Mouse (Mus musculus) left cerebral cortex, adult 18-20 months (tissue): ENCODE measurements at regions not wholly inside any gene's neighbourhood (a gene's known extent, or its start where the extent isn't known, plus 50 kb on each side); places are given as distances from the start of the nearest gene placed in this dataset.
"Not testable (repeated sequence)": the region's sequence is repeated elsewhere in the genome, so short reads cannot be mapped to it uniquely, and the experiment has no call there.

Experiments
- DNase-seq, 2 experiments: peaks; one replicate each; pipeline ENCODE4 v3.0.0; 2021 to 2022; ENCODE audit warnings: low spot score in 2 of 2, mixed read lengths in 1 of 2

DNA sequence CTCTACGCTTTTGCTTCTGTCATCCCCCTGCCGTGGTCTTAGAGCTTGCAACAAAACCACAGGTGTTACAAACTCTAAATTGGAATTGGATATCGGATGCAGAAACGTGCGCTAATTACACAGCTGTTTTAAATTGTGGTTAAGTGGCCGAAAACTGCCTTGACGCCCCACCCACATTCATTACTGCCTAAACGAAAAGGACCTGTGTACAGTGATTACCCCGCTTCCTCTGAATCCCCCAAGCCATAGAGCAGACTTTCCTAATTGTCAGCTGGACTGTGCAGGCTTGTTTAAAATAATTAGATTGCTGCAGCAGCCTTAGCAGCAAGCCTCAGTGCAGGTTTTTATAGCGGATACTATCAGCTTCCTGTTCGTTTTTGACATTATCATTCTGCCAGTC, 94.7 kb downstream of the Cxxc4 start:
- peak in 1 of 2 experiments; percentile 1 for DNase-seq

DNA sequence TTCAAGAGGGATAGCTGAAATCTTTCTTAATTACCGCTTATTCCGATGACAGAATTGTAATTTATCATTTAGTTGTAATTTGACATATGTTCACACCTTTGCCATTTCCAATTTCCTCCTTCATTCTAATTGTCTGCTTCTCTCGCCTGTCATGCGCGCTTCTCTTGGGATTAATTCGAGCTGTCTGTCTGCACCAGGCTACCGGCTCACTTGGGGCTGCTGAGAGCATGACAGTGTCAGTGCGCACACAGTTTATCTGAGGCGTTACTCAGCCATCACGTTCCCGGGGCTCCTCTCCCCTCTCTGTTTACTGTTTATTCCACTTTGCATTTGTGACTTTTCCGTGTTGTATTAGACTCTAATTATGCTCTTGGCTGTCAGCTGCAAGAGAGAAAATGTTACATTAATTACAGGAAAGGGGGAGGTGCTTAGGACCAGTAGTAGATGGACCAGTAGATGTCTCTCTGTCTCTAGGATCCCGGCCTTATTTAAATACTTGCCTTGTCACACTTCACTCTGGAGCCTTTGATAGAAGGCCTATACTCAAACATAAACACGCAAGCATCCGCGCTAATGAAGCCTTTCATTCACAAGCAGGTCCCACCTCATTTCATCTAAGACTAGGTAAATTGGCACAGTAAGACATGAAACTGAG, 95.3 kb downstream of the Cxxc4 start:
- peak in 1 of 2 experiments; percentile 15 for DNase-seq

DNA sequence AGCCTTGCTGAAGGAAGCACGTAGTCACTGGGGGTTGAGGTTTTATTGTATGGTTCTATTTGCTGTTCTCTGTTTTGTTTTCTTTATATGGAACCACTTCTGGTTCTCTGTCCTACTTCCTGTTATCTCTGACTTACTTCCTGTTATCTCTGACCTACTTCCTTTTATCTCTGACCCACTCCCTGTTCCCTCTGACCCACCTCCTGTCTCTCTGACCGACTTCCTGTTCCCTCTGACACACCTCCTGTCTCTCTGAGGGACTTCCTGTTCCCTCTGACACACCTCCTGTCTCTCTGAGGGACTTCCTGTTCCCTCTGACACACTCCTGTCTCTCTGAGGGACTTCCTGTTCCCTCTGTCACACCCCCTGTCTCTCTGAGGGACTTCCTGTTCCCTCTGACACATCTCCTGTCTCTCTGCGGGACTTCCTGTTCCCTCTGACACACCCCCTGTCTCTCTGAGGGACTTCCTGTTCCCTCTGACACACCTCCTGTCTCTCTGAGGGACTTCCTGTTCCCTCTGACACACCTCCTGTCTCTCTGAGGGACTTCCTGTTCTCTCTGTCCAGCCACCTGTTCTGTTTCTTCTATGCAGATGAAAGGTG, 102.9 kb downstream of the Cxxc4 start:
- DNase-seq: not testable (repeated sequence)

DNA sequence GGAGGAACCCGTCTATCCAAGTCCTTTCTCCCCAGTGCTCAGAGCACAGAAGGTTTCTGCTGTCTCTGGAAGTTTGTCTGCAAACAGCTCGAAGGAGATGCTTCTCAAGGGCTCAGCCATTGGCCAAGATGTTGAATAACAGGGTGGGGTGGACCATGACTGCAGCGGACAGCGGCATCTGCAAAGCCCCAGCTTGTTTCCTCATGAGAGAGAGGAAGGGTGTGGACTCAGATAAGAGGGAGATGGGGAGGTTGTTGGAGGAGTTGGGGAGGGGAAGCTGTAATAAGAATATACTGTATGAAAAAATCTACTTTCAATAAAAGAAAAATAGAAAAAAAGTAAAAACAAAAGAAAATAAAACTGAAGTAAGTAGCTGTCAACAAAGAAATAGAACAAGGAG, 129.7 kb downstream of the Cxxc4 start:
- DNase-seq: no peak

DNA sequence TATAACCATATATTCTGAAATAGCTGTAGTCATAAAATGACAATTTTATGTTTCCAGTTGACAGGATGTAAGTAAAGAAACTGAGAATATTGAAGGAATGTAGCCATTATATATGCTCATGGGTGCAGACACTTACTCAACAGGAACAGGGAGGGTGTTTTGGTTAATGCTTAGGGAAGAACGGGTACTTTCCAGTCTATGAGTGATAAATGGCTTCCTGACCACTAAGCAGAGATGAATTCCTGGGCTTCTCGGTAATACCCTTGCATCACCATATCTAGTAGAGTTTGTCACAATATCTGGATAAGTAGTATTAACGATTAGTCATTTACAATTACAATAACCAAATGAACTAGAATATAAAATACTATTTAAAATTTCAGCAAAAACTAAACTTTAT, 130.5 kb downstream of the Cxxc4 start:
- no peak for DNase-seq

DNA sequence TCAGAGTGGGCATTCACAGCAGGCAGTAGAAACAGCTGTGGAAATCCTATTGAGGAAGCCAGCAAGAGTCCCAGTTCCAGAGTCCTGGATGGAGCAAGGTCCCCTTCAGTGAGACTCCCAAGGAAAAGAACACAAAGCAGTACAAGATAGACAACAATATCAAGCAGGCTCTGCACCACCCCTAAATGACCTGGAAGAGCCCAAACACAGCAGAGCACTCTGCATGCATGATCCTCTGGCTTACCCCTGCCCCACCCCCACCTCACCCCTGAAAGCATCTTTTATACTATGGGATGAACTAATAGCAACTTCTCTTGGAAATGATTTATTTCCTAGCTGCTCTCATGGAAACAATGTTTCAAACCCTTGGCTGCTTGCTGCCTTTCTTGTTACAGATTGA, 132.3 kb downstream of the Cxxc4 start:
- DNase-seq: no peak

DNA sequence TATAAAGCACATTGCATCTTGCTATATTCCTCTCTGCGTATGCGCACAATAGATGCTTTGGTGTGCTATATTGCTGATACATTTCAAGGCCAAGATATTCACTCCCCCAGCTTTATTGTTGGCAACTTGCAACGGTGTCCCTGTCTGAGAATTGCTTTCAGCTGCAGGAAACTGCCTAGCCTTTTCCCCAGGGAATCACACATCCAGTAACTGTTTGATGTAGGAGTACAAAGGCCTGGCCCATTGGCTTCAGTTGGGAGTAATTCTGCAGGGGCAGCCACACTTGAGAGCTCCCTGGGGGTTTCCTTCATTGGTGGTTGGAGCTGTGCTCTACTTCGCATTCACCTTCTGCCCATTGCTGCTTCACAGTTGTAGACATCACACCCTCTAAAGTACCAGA, 132.8 kb downstream of the Cxxc4 start:
- DNase-seq: no peak

DNA sequence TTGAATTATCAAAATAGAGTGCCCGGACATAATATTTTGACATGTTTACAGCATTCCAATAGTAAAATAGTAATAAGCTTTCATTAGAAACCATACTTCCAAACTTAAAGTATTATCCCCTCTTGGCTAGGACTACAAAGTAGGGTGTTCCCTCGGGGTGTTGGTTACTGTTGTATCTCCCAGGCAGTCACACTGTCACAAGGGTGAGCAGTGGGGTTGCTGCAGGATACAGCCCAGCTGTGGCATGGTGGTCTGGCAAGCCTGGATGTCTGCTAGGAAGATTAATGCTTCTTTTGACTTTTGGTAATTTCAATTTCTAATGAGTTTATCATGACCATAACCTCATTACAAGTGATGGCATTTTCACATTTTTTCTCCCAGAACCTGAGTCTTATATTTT, 143.3 kb downstream of the Cxxc4 start:
- DNase-seq: no peak

DNA sequence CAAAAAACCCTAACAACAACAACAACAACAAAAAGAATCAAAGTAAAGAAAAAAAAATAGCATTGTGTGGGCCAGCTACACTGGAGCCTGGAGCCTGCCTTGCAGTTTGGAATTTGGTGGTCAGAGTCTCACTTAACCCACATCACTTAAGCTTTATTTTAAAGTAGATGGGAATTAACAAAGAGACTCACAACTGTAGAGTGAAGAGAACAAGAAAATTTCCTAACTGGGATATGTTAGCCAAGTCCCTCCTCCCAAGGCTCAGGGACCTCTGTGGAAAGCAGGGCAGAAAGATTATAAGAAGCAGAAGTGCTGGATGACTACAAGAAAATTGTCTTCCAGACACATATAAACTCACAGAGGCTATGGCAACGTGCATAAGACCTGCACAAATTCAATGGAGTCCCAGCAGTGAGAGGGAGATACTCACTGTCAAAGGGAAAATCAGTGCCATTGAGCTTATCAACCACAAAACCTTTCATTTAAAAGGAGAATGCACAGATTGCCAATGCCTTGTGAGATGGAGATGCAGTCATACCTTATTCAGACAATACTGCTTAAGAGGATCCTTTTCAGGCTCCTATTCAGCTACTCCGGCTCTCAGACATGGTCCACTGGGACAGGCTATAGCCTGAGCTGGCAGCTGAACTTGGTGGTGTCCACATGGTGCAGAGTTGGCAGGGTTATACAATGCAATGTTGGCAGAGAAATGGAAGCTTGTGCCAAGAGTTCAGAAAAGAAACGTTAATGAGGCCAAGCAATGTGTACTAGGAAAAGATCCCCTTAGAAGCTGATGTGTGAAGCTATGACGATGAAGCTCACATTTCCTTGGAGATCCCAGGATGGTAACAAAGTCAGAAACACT, 154.4 kb downstream of the Cxxc4 start:
- no peak for DNase-seq

DNA sequence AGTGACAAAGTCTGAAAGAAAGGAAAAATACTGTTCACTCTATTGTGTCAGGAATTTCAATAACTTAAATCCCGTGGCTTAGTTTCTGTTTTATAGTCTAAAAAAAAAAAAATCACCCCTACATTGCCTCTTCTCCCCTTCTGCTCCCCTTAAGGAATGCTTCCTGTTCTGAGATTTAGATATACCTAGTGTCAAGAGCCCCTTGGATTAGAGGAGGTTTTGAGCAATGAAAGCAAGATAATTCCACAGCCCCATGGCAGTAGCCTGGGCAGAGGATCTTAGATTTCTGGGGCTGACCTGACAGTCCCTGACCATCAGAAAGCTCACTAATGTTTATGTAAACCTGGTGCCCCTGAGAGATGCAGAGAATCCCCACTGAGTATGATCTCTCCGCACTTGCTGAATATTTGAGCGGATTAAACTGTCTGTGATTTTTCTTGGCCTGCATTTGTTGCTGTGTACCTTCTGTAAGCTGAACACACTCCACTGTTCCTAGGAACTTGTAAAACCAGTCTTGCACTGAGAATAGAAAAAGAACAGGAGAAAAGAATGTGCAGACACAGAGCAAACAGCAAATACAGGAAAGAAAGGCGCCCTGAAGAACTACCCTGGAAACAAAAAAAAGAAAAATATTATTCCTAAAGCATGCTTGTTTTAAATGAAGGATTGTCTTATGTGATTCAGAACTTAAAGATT, 164.3 kb downstream of the Cxxc4 start:
- no peak for DNase-seq

DNA sequence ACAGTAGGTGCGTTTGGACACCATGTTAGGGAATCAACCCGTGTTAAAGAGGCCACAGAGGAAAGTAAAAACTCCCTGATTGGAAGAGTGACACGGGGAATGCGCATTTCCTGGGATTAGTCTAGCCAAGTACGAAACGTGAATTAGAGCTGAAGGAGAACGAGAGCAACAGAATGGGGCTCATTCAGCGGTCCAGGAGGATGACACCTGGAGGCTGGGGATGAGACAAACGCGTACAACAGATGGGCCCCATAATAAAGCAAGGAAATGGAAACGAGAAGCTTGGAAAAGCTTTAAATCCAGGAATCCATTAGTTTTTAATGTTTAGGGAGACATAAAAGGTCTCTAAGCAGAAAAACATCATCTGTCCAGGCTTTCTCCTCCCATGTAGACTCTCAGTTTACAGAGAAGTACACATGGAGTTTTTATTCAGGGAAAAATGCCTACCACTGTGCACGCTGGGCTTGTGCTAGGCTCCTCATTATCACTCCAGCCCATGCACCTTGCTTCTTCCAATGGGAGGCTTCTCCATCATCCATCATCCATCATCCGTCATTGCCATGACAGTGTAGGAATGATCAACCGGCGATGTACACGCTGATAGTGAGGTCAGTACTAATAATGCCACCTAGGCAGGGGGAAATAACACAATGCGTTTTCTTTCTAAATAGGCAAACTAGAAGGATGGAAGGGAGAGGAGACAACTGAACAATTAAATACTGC, 179.5 kb downstream of the Cxxc4 start:
- no peak for DNase-seq

DNA sequence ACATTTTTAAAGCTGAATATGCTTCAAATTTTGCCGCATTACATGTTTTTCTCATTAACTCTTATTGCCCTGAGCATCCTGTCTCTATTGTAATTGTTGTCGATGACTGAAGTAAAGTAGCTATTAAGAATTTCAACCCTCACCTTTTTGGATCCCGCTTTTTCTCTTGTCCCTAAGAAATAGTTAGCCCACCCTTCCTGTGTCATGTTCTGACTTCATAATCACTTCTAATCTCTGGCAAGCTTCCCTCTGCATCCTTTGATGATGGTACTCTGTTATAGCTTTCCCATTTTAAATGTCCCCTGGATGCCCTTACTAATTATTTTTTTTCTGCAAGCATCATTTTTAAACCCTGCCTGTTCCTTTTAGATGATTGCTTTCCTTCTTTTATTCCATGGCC, 191.3 kb downstream of the Cxxc4 start:
- DNase-seq: no peak

DNA sequence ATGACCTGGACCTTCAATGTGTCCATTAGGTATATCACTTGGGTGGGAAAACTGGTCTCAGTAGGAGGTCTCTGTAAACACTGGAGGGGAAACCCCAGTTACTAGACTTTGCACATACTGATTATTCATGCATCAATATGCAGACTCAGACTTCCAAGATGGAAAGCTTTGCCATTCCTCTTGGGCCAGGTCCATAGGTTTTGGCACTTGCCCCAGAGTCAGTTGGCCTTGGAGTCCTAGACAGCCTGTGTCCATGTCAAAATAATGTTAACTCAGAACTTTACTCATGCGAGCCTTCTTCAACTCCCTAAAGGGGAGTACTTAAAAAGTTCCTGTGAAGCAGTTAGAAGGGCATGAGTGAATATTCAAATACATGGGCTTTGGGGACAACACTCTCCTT, 230.3 kb downstream of the Cxxc4 start:
- no peak for DNase-seq

DNA sequence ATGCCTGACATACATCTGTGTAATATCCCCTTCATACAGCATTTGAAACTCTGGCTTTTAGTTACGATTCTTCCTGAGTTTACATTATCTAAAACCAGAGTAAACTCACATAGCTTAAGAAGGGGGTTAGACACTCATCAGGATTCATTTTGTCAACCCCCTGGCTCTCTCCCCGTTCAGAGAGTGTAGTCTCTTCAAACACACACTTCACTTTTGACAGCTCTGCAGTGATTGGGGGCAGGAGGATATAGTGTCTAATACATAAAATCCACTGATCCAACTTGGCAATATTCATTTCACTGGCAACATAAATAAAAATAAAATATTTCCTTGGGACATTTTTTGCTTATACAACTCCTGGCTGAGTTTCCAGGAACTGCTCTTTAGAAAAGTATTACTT, 251.0 kb downstream of the Cxxc4 start:
- no peak for DNase-seq

DNA sequence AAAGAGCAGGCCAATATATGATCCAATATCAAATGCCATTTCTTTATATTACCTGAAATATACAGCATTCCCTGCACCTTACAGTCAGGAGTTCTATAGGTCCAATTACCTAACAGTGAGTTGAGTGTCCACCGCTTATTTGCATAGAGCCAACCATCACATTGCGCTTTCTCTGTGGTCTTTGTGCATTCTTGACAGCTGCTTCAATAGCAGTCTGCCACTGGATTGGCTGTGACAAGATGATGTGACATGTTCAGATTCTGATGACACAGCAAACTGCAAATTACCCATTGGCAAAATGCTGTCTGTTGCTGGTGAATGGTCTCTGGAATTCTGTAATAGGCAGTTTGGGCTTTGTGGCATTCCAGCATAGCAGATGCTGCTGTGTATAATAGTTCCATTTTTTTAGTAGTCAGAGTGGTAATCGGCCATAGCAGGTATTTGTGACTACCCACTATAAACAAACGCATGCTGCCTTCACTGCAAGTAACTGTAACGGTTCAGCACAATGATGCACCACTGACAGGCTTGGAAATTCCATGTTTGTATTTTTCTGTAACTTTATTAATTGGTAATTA, 253.8 kb downstream of the Cxxc4 start:
- no peak for DNase-seq

DNA sequence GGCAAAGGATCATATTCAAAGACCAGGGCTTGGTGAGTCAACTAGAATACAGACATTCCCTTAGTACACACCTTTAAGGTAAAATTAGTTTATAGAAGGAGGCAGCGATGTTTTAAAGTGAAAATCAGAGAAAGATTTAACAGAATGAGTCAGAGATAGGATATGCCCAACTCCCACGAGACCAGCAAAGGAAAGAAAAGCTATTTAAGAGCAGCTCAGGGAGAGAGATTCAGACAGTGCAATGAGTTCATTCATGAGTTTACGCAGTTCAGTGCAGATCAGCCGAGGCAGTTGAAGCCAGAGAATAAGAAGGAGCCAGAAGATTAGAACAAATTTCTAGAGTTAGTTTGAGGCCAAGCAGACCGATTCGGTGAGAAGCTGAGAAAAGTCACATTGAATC, 273.4 kb downstream of the Cxxc4 start:
- DNase-seq: no peak

DNA sequence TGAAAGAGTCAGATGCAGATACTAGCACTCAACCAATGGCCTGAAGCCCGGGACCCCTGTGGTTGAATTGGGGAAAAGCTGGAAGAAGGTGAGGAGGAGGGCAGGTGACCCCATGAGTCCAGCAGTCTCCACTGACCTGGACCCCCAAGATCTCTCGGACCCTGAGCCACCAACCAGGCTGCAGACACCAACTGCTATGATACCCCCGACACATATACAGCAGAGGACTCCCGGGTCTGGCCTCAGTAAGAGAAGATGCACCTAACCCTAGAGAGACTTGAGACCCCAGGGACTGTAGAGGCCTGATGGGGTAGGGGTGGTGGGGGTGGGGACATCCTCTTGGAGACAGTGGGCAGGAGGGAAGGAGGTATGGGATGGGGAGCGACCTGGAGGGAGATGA, 289.5 kb downstream of the Cxxc4 start:
- DNase-seq: no peak

DNA sequence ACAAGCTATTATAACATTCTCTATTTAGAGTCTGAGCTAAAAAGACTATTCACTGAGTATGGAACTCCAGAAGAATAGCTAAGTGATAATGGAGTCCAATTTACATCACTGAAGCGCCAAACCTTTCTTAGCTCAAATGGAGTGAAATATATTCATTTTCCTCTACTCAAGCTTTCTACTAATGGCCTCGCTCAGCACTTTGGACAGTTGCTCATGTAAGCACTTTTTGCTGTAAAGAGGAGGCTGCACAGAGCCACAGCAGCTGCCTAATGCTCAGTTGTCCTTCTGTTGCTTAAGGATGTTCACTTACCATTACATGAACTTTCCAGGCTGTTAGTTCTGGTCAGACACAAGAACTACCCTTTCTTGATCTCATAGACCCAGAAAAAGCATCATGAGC, 268.7 kb upstream of the Tacr3 start:
- DNase-seq: no peak

DNA sequence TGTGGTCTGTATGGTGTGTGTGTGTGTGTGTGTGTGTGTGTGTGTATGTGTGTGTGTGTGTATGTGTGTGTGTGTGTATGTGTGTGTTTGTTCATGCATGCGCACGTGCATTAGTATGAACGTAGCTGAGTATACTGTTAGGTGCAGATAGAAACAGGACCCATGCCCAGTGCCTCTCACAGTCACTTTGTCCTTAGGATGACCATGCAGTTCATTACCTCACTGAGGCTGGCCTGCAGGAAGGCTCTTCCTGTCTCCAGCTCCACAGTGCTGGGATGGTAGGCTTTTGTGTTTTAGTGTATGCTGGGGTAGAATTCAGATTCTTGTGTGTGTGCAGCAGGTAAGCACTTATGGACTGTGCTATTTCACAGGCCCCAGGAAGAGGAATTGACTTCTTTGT, 250.0 kb upstream of the Tacr3 start:
- DNase-seq: no peak

DNA sequence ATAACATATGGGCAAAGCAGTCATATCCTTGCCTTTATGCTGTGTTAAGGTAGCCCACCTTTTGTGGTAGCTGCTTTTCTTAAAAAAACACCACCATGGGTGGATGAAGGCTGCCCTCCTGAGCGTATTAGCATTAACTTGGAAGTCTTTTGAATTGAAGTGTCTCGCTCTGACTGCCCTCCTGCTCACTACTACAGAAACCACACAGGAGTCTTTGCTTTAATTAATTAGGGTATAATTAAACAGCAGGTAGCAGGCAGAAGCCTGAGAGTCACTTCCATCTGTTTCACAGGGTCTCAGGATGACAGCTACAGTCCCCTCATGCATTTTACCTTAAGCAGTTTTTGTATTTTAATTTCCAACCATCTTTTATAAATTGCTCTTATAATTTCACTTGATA, 240.2 kb upstream of the Tacr3 start:
- no peak for DNase-seq

DNA sequence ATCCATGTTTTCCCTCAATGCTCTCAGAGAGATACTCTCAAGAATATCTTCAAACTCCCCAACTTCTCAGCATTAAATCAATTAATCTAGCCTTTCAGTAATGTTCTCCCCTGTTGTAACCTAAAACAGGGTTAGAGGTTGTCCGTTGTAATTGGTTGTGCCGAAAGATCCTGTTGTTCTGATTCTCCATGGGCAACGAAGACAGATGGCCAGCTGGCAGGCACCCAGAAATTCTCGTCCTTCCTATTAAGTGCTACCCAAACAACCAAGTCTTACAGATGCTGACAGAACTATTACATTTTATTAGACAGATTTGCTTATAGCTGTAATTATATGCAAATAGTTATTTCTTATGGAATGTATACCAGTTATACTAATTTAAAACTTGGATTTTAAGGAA, 225.9 kb upstream of the Tacr3 start:
- DNase-seq: no peak
